Comparison of ENCODE assay signal across 18 mouse cellular contexts in genomic region chr7:75709936-75710335, GRCm38 (mm10).
DNase-seq lines count a peak whose midpoint lies in the region; ATAC-seq and TF ChIP-seq lines count a peak whose summit lies in the region.
"Had no signal": no experiment of that assay in that cellular context is flagged by ENCODE, and none has a peak within 500 bp of the region (broad histone marks: within the 10 kb centered on the region; RNA-seq: fewer than 3 reads in every experiment).

No protein-coding gene starts in this region.

- H3K27me3 ChIP-seq in midbrain, embryonic 11.5 days (ENCODE audit: control insufficient read depth, insufficient read depth, low read length), result no peaks in the 10 kb centered on the region
- no peaks in the 10 kb centered on the region for H3K27me3 ChIP-seq in midbrain, postnatal 0 days (ENCODE audit: insufficient read depth, low read length)
- H3K27me3 ChIP-seq: CH12.LX, Patski had no signal

- H3K9me3 ChIP-seq in midbrain, embryonic 11.5 days (ENCODE audit: control insufficient read depth, low read length), result no peaks in the 10 kb centered on the region
- no peaks in the 10 kb centered on the region for H3K9me3 ChIP-seq in midbrain, postnatal 0 days (ENCODE audit: low read length)
- H3K9me3 ChIP-seq: G1E had no signal

- 92% methylated on average over 4 of the region's 4 CpGs for WGBS in midbrain, embryonic 11.5 days
- 98% methylated on average over 4 of the region's 4 CpGs for whole genome bisulfite sequencing in midbrain, postnatal 0 days

- ATAC-seq in midbrain, embryonic 11.5 days (ENCODE audit: low FRiP score), result no peak
- no peak for ATAC-seq in midbrain, postnatal 0 days (ENCODE audit: low FRiP score)
- ATAC-seq: activated CD4-positive, CD25-positive, alpha-beta regulatory T cell, adult 4 months; CD4-positive, CD25-positive, alpha-beta regulatory T cell, adult 4 months; Patski had no signal

- no peak overlapping the region for H3K9ac ChIP-seq in midbrain, embryonic 11.5 days (ENCODE audit: low read length)
- no peak overlapping the region for H3K9ac ChIP-seq in midbrain, postnatal 0 days (replicated peaks; ENCODE audit: low read length, poor library complexity, severe bottlenecking)

- no peak overlapping the region for H3K4me3 ChIP-seq in midbrain, embryonic 11.5 days (ENCODE audit: low read depth, low read length)
- no peak overlapping the region for H3K4me3 ChIP-seq in midbrain, postnatal 0 days (ENCODE audit: low read depth, low read length)

- H3K4me2 ChIP-seq in midbrain, embryonic 11.5 days, result no peak overlapping the region
- no peak overlapping the region for H3K4me2 ChIP-seq in midbrain, postnatal 0 days (ENCODE audit: low read depth, low read length, poor library complexity, severe bottlenecking)

- no peak for TF ChIP-seq CTCF in midbrain, postnatal 0 days (IDR thresholded peaks at IDR 0.05)

- H3K36me3 ChIP-seq in midbrain, embryonic 11.5 days (ENCODE audit: control insufficient read depth, insufficient read depth, low read length), result no peaks in the 10 kb centered on the region
- no peaks in the 10 kb centered on the region for H3K36me3 ChIP-seq in midbrain, postnatal 0 days (ENCODE audit: insufficient read depth, low read length)

- peak; percentile 62 for DNase-seq in heart, adult 11 months
- no peak for DNase-seq in heart, adult 8-10 months (ENCODE audit: low spot score)
- peak; percentile 57 for DNase-seq in midbrain, embryonic 11.5 days (ENCODE audit: low spot score, missing footprints)
- no peak for DNase-seq in midbrain, postnatal 0 days (ENCODE audit: low spot score)
- DNase-seq: adrenal gland, adult 2 months; adrenal gland, adult 8-10 months; adrenal gland, postnatal 10 days; adrenal gland, postnatal 14 days; adrenal gland, postnatal 25 days; adrenal gland, postnatal 36 days; cerebellum, adult 11 months; cerebellum, adult 11-12 months; cerebellum, adult 18-20 months had no signal

- no peak overlapping the region for H3K27ac ChIP-seq in midbrain, embryonic 11.5 days (ENCODE audit: low read depth, low read length)
- no peak overlapping the region for H3K27ac ChIP-seq in midbrain, postnatal 0 days (ENCODE audit: low read depth, low read length)

- no peaks in the 10 kb centered on the region for H3K4me1 ChIP-seq in midbrain, embryonic 11.5 days (ENCODE audit: control insufficient read depth, insufficient read depth, low read length)
- H3K4me1 ChIP-seq in midbrain, postnatal 0 days (ENCODE audit: insufficient read depth, low read length), result no peaks in the 10 kb centered on the region

Comparison
In these comparisons a context has a peak if more than half of its experiments do, and no peak if none do; other contexts are left out.
1. DNase-seq: peak in heart, adult 11 months (single experiment) and midbrain, embryonic 11.5 days (single experiment); none in heart, adult 8-10 months (single experiment) and midbrain, postnatal 0 days (single experiment).